Mouse (Mus musculus): ENCODE results near the gene Mustn1. TPM values are rescaled to one million over a fixed set of nuclear protein-coding genes. Genes with fewer than 3 reads are reported as not detected.
A peak's percentile ranks its signal among the peaks of the same experiment; 100 is the strongest.

The Mustn1 gene
- total and polyA plus RNA-seq, 3 experiments = 0.08 to 0.22 TPM; not detected in 1

GRCm38 (mm10) chr14:30875130-30875865, 3.7 kb upstream of the Mustn1 start:
- no peaks in the 10 kb centered on the region; a peak in 1 of 4 replicates for H3K36me3 ChIP-seq (ENCODE audit: control insufficient read depth in 1 of 2, insufficient read depth in 2 of 2, low read length in 2 of 2)
- no peak overlapping the region for H3K9ac ChIP-seq (ENCODE audit: control insufficient read depth, low read depth, low read length, poor library complexity, severe bottlenecking)
- DNase-seq (ENCODE audit: low read depth, low spot score) = no peak

GRCm38 (mm10) chr14:30875955-30876354, 3.0 kb upstream of the Mustn1 start:
- H3K36me3 ChIP-seq (ENCODE audit: control insufficient read depth in 1 of 2, insufficient read depth in 2 of 2, low read length in 2 of 2) = no peaks in the 10 kb centered on the region; a peak in 1 of 4 replicates
- no peak for TF ChIP-seq ELF1 (IDR thresholded peaks at IDR 0.05; ENCODE audit: low read depth, low read length)
- no peak for TF ChIP-seq E2F4 (IDR thresholded peaks at IDR 0.05; ENCODE audit: borderline replicate concordance, low read depth, low read length)
- no peak for TF ChIP-seq MEF2A (IDR thresholded peaks at IDR 0.05; ENCODE audit: extremely low read depth, insufficient replicate concordance, low read depth, low read length, poor library complexity, severe bottlenecking)
- no peak for TF ChIP-seq NELFE (IDR thresholded peaks at IDR 0.05; ENCODE audit: low read depth, low read length)
- TF ChIP-seq CHD2 (IDR thresholded peaks at IDR 0.05; ENCODE audit: low read length) = no peak
- no peak for TF ChIP-seq MYB (IDR thresholded peaks at IDR 0.05; ENCODE audit: low read depth, low read length)
- TF ChIP-seq ZKSCAN1 (IDR thresholded peaks at IDR 0.05; ENCODE audit: low read depth, low read length) = no peak
- TF ChIP-seq ZMIZ1 (IDR thresholded peaks at IDR 0.05; ENCODE audit: low read depth, low read length) = no peak
- TF ChIP-seq ZC3H11A (IDR thresholded peaks at IDR 0.05; ENCODE audit: low read depth, low read length) = no peak
- TF ChIP-seq GATA1 (IDR thresholded peaks at IDR 0.05; ENCODE audit: low read depth, low read length) = no peak
- no peak for TF ChIP-seq TCF12 (IDR thresholded peaks at IDR 0.05; ENCODE audit: low read depth, low read length)
- TF ChIP-seq BHLHE40 (IDR thresholded peaks at IDR 0.05; ENCODE audit: borderline replicate concordance, low read depth, low read length) = no peak
- no peak for TF ChIP-seq ZNF384 (IDR thresholded peaks at IDR 0.05; ENCODE audit: low read depth, low read length)
- no peak for TF ChIP-seq TAL1 (IDR thresholded peaks at IDR 0.05; ENCODE audit: low read length)
- no peak for TF ChIP-seq POLR2AphosphoS2 (IDR thresholded peaks at IDR 0.05; ENCODE audit: low read length)
- H3K27me3 ChIP-seq (ENCODE audit: control insufficient read depth in 1 of 2, insufficient read depth in 2 of 2, low read length in 2 of 2) = no peaks in the 10 kb centered on the region
- no peak overlapping the region for H3K27ac ChIP-seq (ENCODE audit: control insufficient read depth, low read depth, low read length)
- no peaks in the 10 kb centered on the region for H3K79me2 ChIP-seq (ENCODE audit: control insufficient read depth, insufficient read depth, low read length, poor library complexity)
- H3K4me3 ChIP-seq (ENCODE audit: control insufficient read depth in 1 of 2, insufficient read depth in 1 of 2, low read depth in 2 of 2, low read length in 2 of 2) = no peak overlapping the region
- H3K9ac ChIP-seq (ENCODE audit: control insufficient read depth, low read depth, low read length, poor library complexity, severe bottlenecking) = no peak overlapping the region
- no peak for DNase-seq (ENCODE audit: low read depth, low spot score)
- no peaks in the 10 kb centered on the region; a peak in 2 of 4 replicates for H3K4me1 ChIP-seq (ENCODE audit: control insufficient read depth in 1 of 2, insufficient read depth in 2 of 2, low read length in 2 of 2)
- H3K9me3 ChIP-seq (replicated peaks; ENCODE audit: insufficient read depth, low read length) = no peaks in the 10 kb centered on the region

More at GRCm38 (mm10) chr14:30875130-30875865, 3.7 kb upstream of the Mustn1 start:
- no peak for TF ChIP-seq USF1 (IDR thresholded peaks at IDR 0.05; ENCODE audit: low read depth, low read length)
- peak; percentile 7; the same call in 1 of the 2 replicates for TF ChIP-seq TCF12 (IDR thresholded peaks at IDR 0.05; ENCODE audit: low read depth, low read length)
- Histone ChIP-seq H3K4me1 (ENCODE audit: control insufficient read depth in 1 of 2, insufficient read depth in 2 of 2, low read length in 2 of 2) (no peaks in the 10 kb centered on the region; a peak in 2 of 4 replicates), H3K27me3 (ENCODE audit: control insufficient read depth in 1 of 2, insufficient read depth in 2 of 2, low read length in 2 of 2) (no peaks in the 10 kb centered on the region), H3K9me3 (replicated peaks; ENCODE audit: insufficient read depth, low read length) (no peaks in the 10 kb centered on the region), H3K79me2 (ENCODE audit: control insufficient read depth, insufficient read depth, low read length, poor library complexity) (no peaks in the 10 kb centered on the region), H3K4me3 (ENCODE audit: control insufficient read depth in 1 of 2, insufficient read depth in 1 of 2, low read depth in 2 of 2, low read length in 2 of 2) (no peak overlapping the region), H3K27ac (ENCODE audit: control insufficient read depth, low read depth, low read length) (no peak overlapping the region)

Data from MEL (cell line).